Mouse (Mus musculus) induced T-regulatory cell, adult 2 months (primary cell): Measurements from ENCODE around the gene Prdx1.

Source experiments
- DNase-seq: peaks from one replicate; pipeline ENCODE4 v3.0.0-alpha.2; 2012; ENCODE audit warnings: low read depth

Prdx1 gene

GRCm38 (mm10) chr4:116729532-116729931 lies 44.2 kb downstream of the Prdx1 start:
- DNase-seq, result no peak

- DNase-seq, result no peak
Measured at GRCm38 (mm10) chr4:116731077-116731476, 45.7 kb downstream of the Prdx1 start.

GRCm38 (mm10) chr4:116732355-116732754 lies 47.0 kb downstream of the Prdx1 start:
- no peak for DNase-seq

- no peak for DNase-seq
Measured at GRCm38 (mm10) chr4:116734996-116735395, 49.7 kb downstream of the Prdx1 start.

- no peak for DNase-seq
Measured at GRCm38 (mm10) chr4:116738972-116739751, 53.8 kb downstream of the Prdx1 start.

- DNase-seq, result no peak
Measured at GRCm38 (mm10) chr4:116749750-116750149, 64.4 kb downstream of the Prdx1 start.
